Mouse (Mus musculus): ENCODE measurements around the gene Mettl24.

DNA sequence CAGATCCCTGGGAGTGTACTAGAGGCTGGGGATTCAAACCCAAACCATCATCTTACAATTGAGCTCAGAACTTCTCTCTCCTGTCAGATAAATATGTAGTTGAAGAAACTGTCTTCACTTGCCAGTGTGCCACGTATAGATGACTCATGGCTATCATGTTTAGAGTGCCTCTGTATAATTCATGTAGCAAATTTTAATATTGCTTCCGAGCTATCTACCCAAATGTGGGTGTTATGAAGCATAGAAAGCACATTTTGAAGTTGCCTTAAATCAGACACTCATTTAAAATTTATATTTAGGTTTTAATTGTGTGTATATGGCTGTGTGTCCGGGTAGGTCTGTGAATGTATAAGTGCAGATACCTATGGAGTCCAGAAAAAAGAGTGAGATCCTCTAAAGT is 109.0 kb downstream of the Mettl24 start:
- no peak for TF ChIP-seq CTCF (IDR thresholded peaks at IDR 0.05 in 2 of 3, conservative IDR thresholded peaks at IDR 0.05 in 1 of 3; ENCODE audit: control insufficient read depth in 1 of 3, insufficient read depth in 1 of 3, low read depth in 2 of 3, low read length in 3 of 3, poor library complexity in 1 of 3, severe bottlenecking in 1 of 3)
- TF ChIP-seq USF1 (IDR thresholded peaks at IDR 0.05; ENCODE audit: low read depth, low read length): no peak
- TF ChIP-seq MAZ (IDR thresholded peaks at IDR 0.05; ENCODE audit: low read depth, low read length): no peak
- no peak for TF ChIP-seq POLR2A (IDR thresholded peaks at IDR 0.05; ENCODE audit: control insufficient read depth in 1 of 2, insufficient read depth in 1 of 2, low read depth in 1 of 2, low read length in 2 of 2, poor library complexity in 1 of 2)
- no peak for TF ChIP-seq GATA1 (IDR thresholded peaks at IDR 0.05; ENCODE audit: low read depth, low read length)
- no peak for TF ChIP-seq TCF12 (IDR thresholded peaks at IDR 0.05; ENCODE audit: low read depth, low read length)

All from MEL (cell line).